Mouse (Mus musculus): ENCODE data around the gene Tssk3.

The Tssk3 gene

GRCm38 (mm10) chr4:129450851-129451250 lies 40.0 kb downstream of the Tssk3 start:
- no peak for DNase-seq (ENCODE audit: extremely low spot score, low read depth, low spot score)

- no peak for DNase-seq (ENCODE audit: extremely low spot score, low read depth, low spot score)
These were observed 42.1 kb downstream of the Tssk3 start for GRCm38 (mm10) chr4:129448713-129449112.

- no peak for DNase-seq (ENCODE audit: extremely low spot score, low read depth, low spot score)
These were observed 42.9 kb downstream of the Tssk3 start for GRCm38 (mm10) chr4:129447778-129448563.

- no peak for DNase-seq (ENCODE audit: extremely low spot score, low read depth, low spot score)
These were observed 43.5 kb downstream of the Tssk3 start for GRCm38 (mm10) chr4:129447360-129447759.

DNA sequence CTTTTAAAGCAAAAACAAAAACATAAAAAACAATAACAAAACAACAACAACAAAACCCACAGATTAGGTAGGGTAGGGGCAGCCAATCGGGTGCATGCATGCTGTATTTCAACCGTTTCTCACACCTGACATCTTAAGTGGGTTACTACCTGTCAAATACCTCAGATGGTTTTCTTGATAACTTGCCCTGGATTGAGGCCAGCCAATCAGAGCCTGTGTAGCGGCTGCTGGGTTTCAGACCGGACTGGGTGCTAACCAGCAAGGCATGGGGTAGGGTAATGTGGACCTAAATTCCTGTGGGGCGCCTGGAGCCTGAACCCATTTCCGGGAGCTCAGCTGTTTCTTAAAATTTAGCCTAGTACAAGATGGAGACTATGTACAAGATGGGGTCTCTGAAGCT lies 49.7 kb downstream of the Tssk3 start:
- DNase-seq (ENCODE audit: extremely low spot score, low read depth, low spot score) = no peak

DNA sequence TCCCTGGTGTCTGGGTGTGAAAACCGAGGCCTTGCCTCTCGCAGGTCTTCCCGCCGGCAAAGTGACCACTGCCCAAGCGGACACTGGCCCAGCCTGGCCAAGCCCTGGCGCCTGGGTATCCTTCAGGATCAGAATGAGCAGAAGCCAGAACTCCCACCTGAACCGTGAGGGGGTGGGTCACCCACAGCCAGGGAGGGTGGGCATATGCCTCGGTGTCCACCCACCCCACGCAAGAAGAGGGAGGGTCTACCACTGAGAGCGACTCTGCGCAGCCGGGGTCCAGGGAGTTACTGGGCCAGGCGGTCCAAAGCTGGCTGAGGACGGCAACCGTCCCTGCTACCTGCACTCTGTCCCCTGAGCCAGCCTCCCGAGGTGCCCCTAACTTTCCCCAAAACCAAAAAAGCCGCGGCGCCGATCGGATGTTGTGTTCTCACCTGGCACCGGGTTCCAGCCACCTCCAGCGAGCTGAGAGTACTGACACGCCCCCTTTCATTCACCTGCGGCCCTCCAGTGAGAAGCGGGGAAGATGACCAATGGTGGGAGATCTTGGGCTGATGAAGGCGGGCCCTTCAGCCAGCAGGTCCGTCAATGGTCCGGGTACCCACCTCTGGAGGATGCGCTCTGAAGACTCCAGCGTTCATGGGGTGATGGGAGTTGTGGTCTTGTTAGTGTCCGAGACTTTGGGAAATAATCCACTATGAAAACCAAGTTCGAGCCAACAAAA lies 50.3 kb downstream of the Tssk3 start, which contains the start of gene Zbtb8b:
TSS of gene Zbtb8b (minus strand) at position 514 of the 724 bp plus-strand sequence.
- DNase-seq (ENCODE audit: extremely low spot score, low read depth, low spot score) = no peak
